Mouse (Mus musculus) bone marrow macrophage, adult 2 months (primary cell): ENCODE data around the gene Nelfcd.

ENCODE experiments used
- CTCF ChIP-seq: IDR thresholded peaks from 2 replicates; pipeline ENCODE4 v1.5.1; 2012; ENCODE audit warnings: low read depth, mild to moderate bottlenecking, low read length, moderate library complexity
- POLR2A ChIP-seq: IDR thresholded peaks from 2 replicates; pipeline ENCODE4 v1.6.1; 2012; ENCODE audit warnings: mild to moderate bottlenecking, low read depth, low read length, borderline replicate concordance

- TF ChIP-seq CTCF: no peak
- no peak for TF ChIP-seq POLR2A
Observed at GRCm38 (mm10) chr2:174410222-174410621, 5.4 kb upstream of the Nelfcd start.
